9 mouse cellular contexts compared by ENCODE assay signal in genomic region chr8:94996899-94997856, GRCm38 (mm10). TPM values are rescaled to one million over a fixed set of nuclear protein-coding genes. Genes with fewer than 3 reads are reported as not detected.
DNase-seq lines count a peak whose midpoint lies in the region; ATAC-seq and TF ChIP-seq lines count a peak whose summit lies in the region.
"Had no signal": no experiment of that assay in that cellular context is flagged by ENCODE, and none has a peak within 500 bp of the region (broad histone marks: within the 10 kb centered on the region; RNA-seq: fewer than 3 reads in every experiment).

No protein-coding gene starts in this region.

- intact Hi-C loops in heart, postnatal 14 days (cut with DNase I) = no loop called here

- no peaks in the 10 kb centered on the region for H3K27me3 ChIP-seq in hindbrain, embryonic 10.5 days (ENCODE audit: insufficient read depth, poor library complexity, severe bottlenecking)
- H3K27me3 ChIP-seq in midbrain, embryonic 14.5 days (ENCODE audit: control insufficient read depth, insufficient read depth, low read length) = no peaks in the 10 kb centered on the region

- peak overlapping the region; percentile 90 for H3K9ac ChIP-seq in midbrain, embryonic 14.5 days (replicated peaks; ENCODE audit: low read length)

- H3K4me2 ChIP-seq in midbrain, embryonic 14.5 days (ENCODE audit: low read length) = peak overlapping the region; percentile 96

- no peak for TF ChIP-seq CTCF in brain, embryonic 14.5 days (IDR thresholded peaks at IDR 0.05; ENCODE audit: borderline replicate concordance, extremely low read depth, insufficient read depth, insufficient read length)

- peak overlapping the region; percentile 61 for H3K4me3 ChIP-seq in hindbrain, embryonic 10.5 days
- peak overlapping the region; percentile 63 for H3K4me3 ChIP-seq in midbrain, embryonic 14.5 days (replicated peaks; ENCODE audit: low read depth, low read length)

- TF ChIP-seq POLR2A in brain, embryonic 14.5 days (IDR thresholded peaks at IDR 0.05; ENCODE audit: borderline replicate concordance, extremely low read depth, insufficient read depth, insufficient read length, poor library complexity, severe bottlenecking) = no peak

- H3K36me3 ChIP-seq in hindbrain, embryonic 10.5 days = peaks cover 23% of the 10 kb centered on the region
- H3K36me3 ChIP-seq in midbrain, embryonic 14.5 days (ENCODE audit: control insufficient read depth, insufficient read depth, low read length) = peaks cover 3% of the 10 kb centered on the region

- H3K9me3 ChIP-seq in hindbrain, embryonic 10.5 days = no peaks in the 10 kb centered on the region
- H3K9me3 ChIP-seq in midbrain, embryonic 14.5 days (ENCODE audit: control insufficient read depth, low read length) = no peaks in the 10 kb centered on the region

- peaks cover 100% of the 10 kb centered on the region for H3K4me1 ChIP-seq in hindbrain, embryonic 10.5 days (replicated peaks)
- H3K4me1 ChIP-seq in midbrain, embryonic 14.5 days (ENCODE audit: control insufficient read depth, insufficient read depth, low read length) = peaks cover 64% of the 10 kb centered on the region

- ATAC-seq in midbrain, embryonic 14.5 days (ENCODE audit: low FRiP score, low TSS enrichment) = no peak

- peak overlapping the region; percentile 98 for H3K27ac ChIP-seq in hindbrain, embryonic 10.5 days
- peak overlapping the region; percentile 98 for H3K27ac ChIP-seq in midbrain, embryonic 14.5 days (replicated peaks; ENCODE audit: low read depth, low read length)

- DNase-seq in heart, postnatal 4 days = peak; percentile 54
- no peak for DNase-seq in heart, postnatal 14 days
- peak; percentile 84 for DNase-seq in brain, embryonic 14.5 days (ENCODE audit: low read depth)
- DNase-seq in hindbrain, embryonic 10.5 days (ENCODE audit: low spot score) = no peak
- DNase-seq in midbrain, embryonic 14.5 days = peak; percentile 77
- no peak for DNase-seq in T-cell, adult 2 months (ENCODE audit: low spot score)
- DNase-seq in ovary, postnatal 14 days (ENCODE audit: low spot score) = no peak
- DNase-seq in adipocyte (ENCODE audit: low spot score) = no peak

- 58% methylated on average over 6 of the region's 6 CpGs for WGBS in hindbrain, embryonic 10.5 days
- WGBS in midbrain, embryonic 14.5 days = 44% methylated on average over 6 of the region's 6 CpGs

RNA-seq across cellular contexts. Expression of gene Adgrg3, which starts 20.3 kb away (rescaled TPM):
- total RNA-seq in heart, postnatal 4 days (2021) = 1 to 10 TPM; 3.3 to 3.8 TPM
- 1 to 10 TPM; 1.5 TPM for total RNA-seq in heart, postnatal 14 days (2021)
- polyA plus RNA-seq in brain, embryonic 14.5 days (2012; rRNA removed) = 2.1 and 3.0 TPM in 2 replicates
- 3.2 and 3.5 TPM in 2 replicates for polyA plus RNA-seq in hindbrain, embryonic 10.5 days (2016; fragmentation: Nextera tagmentation; extraction: Ambion mirVana)
- polyA plus RNA-seq in midbrain, embryonic 14.5 days (2014; fragmentation: Nextera tagmentation; extraction: Ambion mirVana) = 0.24 and 1.3 TPM in 2 replicates

RNA-seq across cellular contexts. Expression of gene Adgrg1, which starts 22.6 kb away (rescaled TPM):
- total RNA-seq in heart, postnatal 4 days (2021) = 10 to 100 TPM; 22.7 to 25.6 TPM
- 10 to 100 TPM; 59.3 to 73.3 TPM for total RNA-seq in heart, postnatal 14 days (2021)
- 468 and 636 TPM in 2 replicates for polyA plus RNA-seq in brain, embryonic 14.5 days (2012; rRNA removed)
- 101 and 186 TPM in 2 replicates for polyA plus RNA-seq in hindbrain, embryonic 10.5 days (2016; fragmentation: Nextera tagmentation; extraction: Ambion mirVana)
- 112 and 165 TPM in 2 replicates for polyA plus RNA-seq in midbrain, embryonic 14.5 days (2014; fragmentation: Nextera tagmentation; extraction: Ambion mirVana)

RNA-seq across cellular contexts. Expression of gene Drc7, which starts 57.7 kb away (rescaled TPM):
- not detected for total RNA-seq in heart, postnatal 4 days (2021)
- total RNA-seq in heart, postnatal 14 days (2021) = under 1 TPM in 1 of 2 experiments, not detected in 1; 0.31 TPM
- polyA plus RNA-seq in brain, embryonic 14.5 days (2012; rRNA removed) = 2.0 and 4.2 TPM in 2 replicates
- 0.68 and 0.88 TPM in 2 replicates for polyA plus RNA-seq in hindbrain, embryonic 10.5 days (2016; fragmentation: Nextera tagmentation; extraction: Ambion mirVana)
- polyA plus RNA-seq in midbrain, embryonic 14.5 days (2014; fragmentation: Nextera tagmentation; extraction: Ambion mirVana) = 1.2 TPM in 2 replicates
- polyA plus RNA-seq: small intestine, adult 2 months had no signal

Comparison
In these comparisons a context has a peak if more than half of its experiments do, and no peak if none do; other contexts are left out.
1. DNase-seq: peak in heart, postnatal 4 days (single experiment), brain, embryonic 14.5 days (single experiment) and midbrain, embryonic 14.5 days (single experiment); none in heart, postnatal 14 days (0 of 2), hindbrain, embryonic 10.5 days (single experiment), T-cell, adult 2 months (single experiment), ovary, postnatal 14 days (single experiment) and adipocyte (single experiment).